Mouse (Mus musculus) frontal cortex, postnatal 36 days (tissue): Measurements from ENCODE around the gene Cherp.

Experiments used
- DNase-seq, 2 experiments: peaks; one replicate each; pipeline ENCODE4 v3.0.0; 2022; ENCODE audit warnings: low spot score in 2 of 2

The Cherp gene

GRCm38 (mm10) chr8:72485456-72486199 lies 10.6 kb upstream of the Cherp start:
- DNase-seq: no peak

- DNase-seq: no peak
These were observed 4.3 kb downstream of the Cherp start for GRCm38 (mm10) chr8:72470684-72471083.

GRCm38 (mm10) chr8:72469984-72470383 lies 5.0 kb downstream of the Cherp start:
- DNase-seq: no peak

GRCm38 (mm10) chr8:72469243-72469642 lies 5.8 kb downstream of the Cherp start:
- DNase-seq: no peak

GRCm38 (mm10) chr8:72464211-72464610 lies 10.8 kb downstream of the Cherp start:
- DNase-seq: no peak

- no peak for DNase-seq
These were observed 15.0 kb downstream of the Cherp start for GRCm38 (mm10) chr8:72459881-72460533.

GRCm38 (mm10) chr8:72458457-72458856 lies 16.6 kb downstream of the Cherp start:
- DNase-seq: no peak

- no peak for DNase-seq
These were observed 17.2 kb downstream of the Cherp start for GRCm38 (mm10) chr8:72457806-72458205.

- no peak for DNase-seq
These were observed 19.7 kb downstream of the Cherp start for GRCm38 (mm10) chr8:72455317-72455716.

- DNase-seq: no peak
These were observed 21.1 kb downstream of the Cherp start for GRCm38 (mm10) chr8:72453904-72454303.

GRCm38 (mm10) chr8:72451516-72451915 lies 23.5 kb downstream of the Cherp start:
- no peak for DNase-seq

- DNase-seq: no peak
These were observed 30.0 kb downstream of the Cherp start for GRCm38 (mm10) chr8:72445071-72445470.

- no peak for DNase-seq
These were observed 31.1 kb downstream of the Cherp start for GRCm38 (mm10) chr8:72443994-72444350.

GRCm38 (mm10) chr8:72443338-72443993 lies 31.6 kb downstream of the Cherp start, which contains the start of the genes Calr3 and 1700030K09Rik:
Gene Calr3, minus strand, starts transcription at chr8:72443870.
Gene 1700030K09Rik, plus strand, starts transcription at chr8:72443880.
- peak; percentile 98 to 99 for DNase-seq

GRCm38 (mm10) chr8:72438248-72439015 lies 36.6 kb downstream of the Cherp start:
- DNase-seq: no peak

- no peak for DNase-seq
These were observed 40.1 kb downstream of the Cherp start for GRCm38 (mm10) chr8:72434952-72435351.

- no peak for DNase-seq
These were observed 45.4 kb downstream of the Cherp start for GRCm38 (mm10) chr8:72429676-72430075.

GRCm38 (mm10) chr8:72422926-72423325 lies 52.1 kb downstream of the Cherp start:
- no peak for DNase-seq

- DNase-seq: peak; percentile 98 to 99
These were observed 53.4 kb downstream of the Cherp start, which contains the start of gene Eps15l1 for GRCm38 (mm10) chr8:72421362-72422335. Gene Eps15l1, minus strand, starts transcription at chr8:72421460.

GRCm38 (mm10) chr8:72420571-72421361 lies 54.3 kb downstream of the Cherp start:
- DNase-seq: peak; percentile 21 to 40
